Comparison of ENCODE assay signal across 18 mouse cellular contexts in genomic region chr3:101320874-101321273, GRCm38 (mm10). TPM values are rescaled to one million over a fixed set of nuclear protein-coding genes. Genes with fewer than 3 reads are reported as not detected.
"Had no signal": no experiment of that assay in that cellular context is flagged by ENCODE, and none has a peak within 500 bp of the region (broad histone marks: within the 10 kb centered on the region; RNA-seq: fewer than 3 reads in every experiment).

No protein-coding gene starts in this region.

- ATAC-seq: midbrain, embryonic 13.5 days had no signal

- H3K9ac ChIP-seq: kidney, embryonic 15.5 days; limb, embryonic 13.5 days; liver, embryonic 15.5 days; midbrain, embryonic 13.5 days; neural tube, embryonic 15.5 days had no signal

- H3K27ac ChIP-seq: kidney, embryonic 15.5 days; left cerebral cortex, adult 2 months; limb, embryonic 13.5 days; liver, embryonic 15.5 days; midbrain, embryonic 13.5 days; neural tube, embryonic 15.5 days had no signal

- DNase-seq: kidney, adult 18-20 months; kidney, postnatal 25 days; lung, adult 2 months; right cerebral cortex, adult 18-20 months; right cerebral cortex, postnatal 25 days; thymus, adult 18-20 months; thymus, postnatal 25 days had no signal

- H3K9me3 ChIP-seq: kidney, embryonic 15.5 days; liver, embryonic 15.5 days; neural tube, embryonic 15.5 days had no signal

- H3K4me2 ChIP-seq: kidney, embryonic 15.5 days; limb, embryonic 13.5 days; liver, embryonic 15.5 days; midbrain, embryonic 13.5 days; neural tube, embryonic 15.5 days had no signal

- H3K36me3 ChIP-seq: kidney, embryonic 15.5 days; limb, embryonic 13.5 days; liver, embryonic 15.5 days; midbrain, embryonic 13.5 days; neural tube, embryonic 15.5 days had no signal

- H3K4me1 ChIP-seq: kidney, embryonic 15.5 days; midbrain, embryonic 13.5 days; neural tube, embryonic 15.5 days had no signal

- H3K27me3 ChIP-seq: kidney, embryonic 15.5 days; limb, embryonic 13.5 days; liver, embryonic 15.5 days; midbrain, embryonic 13.5 days; neural tube, embryonic 15.5 days had no signal

- H3K4me3 ChIP-seq: kidney, embryonic 15.5 days; left cerebral cortex, adult 2 months; limb, embryonic 13.5 days; liver, embryonic 15.5 days; midbrain, embryonic 13.5 days; neural tube, embryonic 15.5 days had no signal

RNA-seq across cellular contexts. Expression of gene Cd2, which starts 33.1 kb away (rescaled TPM):
- total RNA-seq: layer of hippocampus, postnatal 25 days; left cerebral cortex, adult 2 months; left cerebral cortex, postnatal 25 days; megakaryocyte progenitor cell, adult 5-6 weeks; midbrain, postnatal 0 days had no signal
- polyA plus RNA-seq: kidney, embryonic 15.5 days; limb, embryonic 13.5 days; neural tube, embryonic 11.5 days; neural tube, embryonic 15.5 days had no signal
